Mouse (Mus musculus) midbrain, embryonic 10.5 days (tissue): ENCODE results near the gene Wdr86. TPM values are rescaled to one million over a fixed set of nuclear protein-coding genes. Genes with fewer than 3 reads are reported as not detected.
"Not testable (repeated sequence)": the region's sequence is repeated elsewhere in the genome, so short reads cannot be mapped to it uniquely, and the experiment has no call there.

Experiments
- DNase-seq: peaks from one replicate; pipeline ENCODE4 v3.0.0-alpha.2; 2017; ENCODE audit warnings: low spot score
- H3K27ac ChIP-seq: fragments of 300-500 bp; sonication (generic); replicated peaks from 2 replicates; pipeline ENCODE4 v1.5.1; 2016; ENCODE audit warnings: mild to moderate bottlenecking
- H3K27me3 ChIP-seq: fragments of 300-500 bp; sonication (generic); 2 replicates; pipeline ENCODE4 v1.6.1; 2016; ENCODE audit warnings: low read depth, mild to moderate bottlenecking; ENCODE audit not compliant: poor library complexity, severe bottlenecking
- H3K36me3 ChIP-seq: fragments of 300-500 bp; sonication (generic); 2 replicates; pipeline ENCODE4 v1.6.1; 2016; ENCODE audit warnings: mild to moderate bottlenecking, moderate library complexity
- H3K4me1 ChIP-seq: fragments of 300-500 bp; sonication (generic); 2 replicates; pipeline ENCODE4 v1.6.1; 2016
- H3K4me3 ChIP-seq: fragments of 300-500 bp; sonication (generic); 2 replicates; pipeline ENCODE4 v1.5.1; 2016; ENCODE audit warnings: mild to moderate bottlenecking, moderate library complexity
- H3K9me3 ChIP-seq: fragments of 300-500 bp; sonication (generic); replicated peaks from 2 replicates; pipeline ENCODE4 v1.6.1; 2016; ENCODE audit warnings: mild to moderate bottlenecking
- WGBS: fragments of 180-500 bp; shearing (Covaris S2); methylation state at CpG from one replicate; pipeline ENCODE4 v1.1.7; 2016; 5-methylcytosine and 5-hydroxymethylcytosine counted together
- polyA plus RNA-seq: library from polyadenylated mRNA; unstranded; fragments of >200 nt; fragmentation: Nextera tagmentation; extraction: Ambion mirVana; gene quantifications from 2 replicates; pipeline ENCODE4 v1.2.1, GENCODE M21; 2016

The Wdr86 gene
- polyA plus RNA-seq, 1 experiment from 2014 or later: 15.2 TPM

DNA sequence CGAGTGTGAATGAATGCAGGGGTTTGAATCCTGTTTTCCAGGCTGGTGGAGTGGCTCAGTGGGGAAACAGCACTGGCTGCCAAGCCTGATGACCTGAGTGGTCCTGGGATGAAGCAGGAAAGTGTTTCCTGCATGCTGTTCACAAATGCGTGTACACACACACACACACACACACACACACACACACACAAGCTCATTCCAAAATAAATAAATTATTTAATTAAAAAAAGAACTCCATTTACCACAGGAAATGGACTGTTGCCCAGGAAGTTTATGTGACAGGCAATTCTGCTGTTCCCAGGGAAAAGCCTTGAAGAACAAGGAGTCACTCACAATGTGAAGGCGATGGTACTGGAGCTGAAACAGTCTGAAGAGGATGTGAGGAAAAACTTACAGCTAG is 33.8 kb downstream of the Wdr86 start:
- DNase-seq: no peak
- Histone ChIP-seq H3K4me3 (no peak overlapping the region), H3K27me3 (no peaks in the 10 kb centered on the region), H3K4me1 (peaks cover 7% of the 10 kb centered on the region), H3K36me3 (peaks cover 95% of the 10 kb centered on the region), H3K9me3 (no peaks in the 10 kb centered on the region), H3K27ac (no peak overlapping the region)
- WGBS: 86% methylated on average over 3 of the region's 3 CpGs

DNA sequence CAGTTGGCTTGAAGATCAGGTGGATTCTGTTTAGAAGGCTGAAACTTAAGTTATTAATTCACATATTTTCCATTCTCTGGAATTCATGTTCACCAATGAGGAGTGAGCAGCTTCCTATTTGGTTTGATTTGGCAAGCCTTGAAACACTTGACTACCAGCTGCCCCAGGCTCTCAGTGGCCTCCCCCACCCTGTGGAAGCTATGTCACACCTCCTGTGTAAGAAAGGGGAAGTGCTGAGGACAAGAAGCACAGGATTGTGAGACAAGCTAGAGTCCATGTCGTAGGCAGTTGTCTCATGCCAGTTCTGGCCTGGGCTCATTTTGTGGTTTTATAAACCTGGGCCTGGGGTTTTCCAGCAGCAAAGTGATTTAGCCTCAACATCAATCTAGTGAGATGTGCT is 42.8 kb downstream of the Wdr86 start:
- H3K4me1 ChIP-seq: peaks cover 21% of the 10 kb centered on the region
- DNase-seq: no peak
- H3K9me3 ChIP-seq: no peaks in the 10 kb centered on the region
- H3K27me3 ChIP-seq: no peaks in the 10 kb centered on the region
- no peak overlapping the region for H3K4me3 ChIP-seq
- peaks cover 32% of the 10 kb centered on the region for H3K36me3 ChIP-seq
- 93% methylated on average over 1 of the region's 1 CpGs for WGBS
- no peak overlapping the region for H3K27ac ChIP-seq

GRCm38 (mm10) chr5:24686671-24687420 is 43.7 kb downstream of the Wdr86 start:
- H3K4me1 ChIP-seq: peaks cover 21% of the 10 kb centered on the region
- H3K27me3 ChIP-seq, H3K9me3 ChIP-seq, H3K27ac ChIP-seq, DNase-seq: not testable (repeated sequence)
- H3K36me3 ChIP-seq: peaks cover 24% of the 10 kb centered on the region
- WGBS: 76% methylated on average over 16 of the region's 16 CpGs
- H3K4me3 ChIP-seq: peak overlapping the region; percentile 93

DNA sequence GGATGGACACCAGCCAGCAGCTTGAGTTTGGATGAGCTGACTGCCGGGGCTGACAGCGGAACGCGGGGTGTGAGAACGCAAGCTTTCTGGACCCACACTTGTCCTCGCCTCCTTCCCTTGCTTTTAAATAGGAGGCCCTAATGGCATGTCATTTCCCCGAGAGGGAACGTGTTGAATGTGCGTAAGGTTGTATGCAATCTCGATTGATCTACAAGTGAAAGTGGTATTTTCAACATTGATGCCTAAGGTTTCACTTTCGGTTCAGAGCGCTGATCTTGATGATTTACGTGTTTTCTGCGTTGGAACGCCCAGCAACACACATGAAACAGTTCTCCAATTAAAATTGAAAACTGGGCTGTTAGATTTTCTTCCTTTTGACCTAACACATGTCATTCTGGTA is 44.4 kb downstream of the Wdr86 start:
- Histone ChIP-seq H3K27ac (peak overlapping the region; percentile 94), H3K27me3 (no peaks in the 10 kb centered on the region), H3K4me1 (peaks cover 21% of the 10 kb centered on the region), H3K9me3 (no peaks in the 10 kb centered on the region), H3K36me3 (peaks cover 18% of the 10 kb centered on the region), H3K4me3 (peak overlapping the region; percentile 93)
- under 1% methylated on average over 15 of the region's 15 CpGs for WGBS
- no peak for DNase-seq

GRCm38 (mm10) chr5:24685366-24686093 is 45.0 kb downstream of the Wdr86 start, which contains the start of gene Nub1:
Gene Nub1 (plus strand): TSS chr5:24685532.
- H3K27me3 ChIP-seq: no peaks in the 10 kb centered on the region
- no peaks in the 10 kb centered on the region for H3K9me3 ChIP-seq
- peak within 1 kb of the TSS; percentile 94 for H3K27ac ChIP-seq
- peak; percentile 100 for DNase-seq
- H3K4me3 ChIP-seq: peak within 1 kb of the TSS; percentile 93
- peaks cover 21% of the 10 kb centered on the region for H3K4me1 ChIP-seq
- under 1% methylated on average over 53 of the region's 53 CpGs for WGBS
- peaks cover 11% of the 10 kb centered on the region for H3K36me3 ChIP-seq

GRCm38 (mm10) chr5:24684578-24685365 is 45.8 kb downstream of the Wdr86 start:
- Histone ChIP-seq H3K27me3 (no peaks in the 10 kb centered on the region), H3K4me1 (peaks cover 21% of the 10 kb centered on the region), H3K4me3 (peak overlapping the region; percentile 93), H3K9me3 (no peaks in the 10 kb centered on the region), H3K27ac (peak overlapping the region; percentile 94), H3K36me3 (peaks cover 4% of the 10 kb centered on the region)
- DNase-seq: peak; percentile 24
- WGBS: 29% methylated on average over 16 of the region's 16 CpGs

- Histone ChIP-seq H3K27me3 (no peaks in the 10 kb centered on the region), H3K4me3 (no peak overlapping the region), H3K9me3 (no peaks in the 10 kb centered on the region; the same call in 1 of the 2 replicates), H3K27ac (no peak overlapping the region), H3K4me1 (peaks cover 14% of the 10 kb centered on the region), H3K36me3 (no peaks in the 10 kb centered on the region)
- 74% methylated on average over 1 of the region's 1 CpGs for WGBS
- no peak for DNase-seq
Observed at GRCm38 (mm10) chr5:24681436-24681835, 49.1 kb downstream of the Wdr86 start.

GRCm38 (mm10) chr5:24674238-24674637 is 56.3 kb downstream of the Wdr86 start:
- H3K27me3 ChIP-seq: no peaks in the 10 kb centered on the region
- DNase-seq: peak; percentile 65

More at GRCm38 (mm10) chr5:24674238-24674637, 56.3 kb downstream of the Wdr86 start:
- Histone ChIP-seq H3K27ac (no peak overlapping the region), H3K4me3 (no peak overlapping the region), H3K9me3 (no peaks in the 10 kb centered on the region; the same call in 1 of the 2 replicates), H3K4me1 (no peaks in the 10 kb centered on the region), H3K36me3 (no peaks in the 10 kb centered on the region)
- 46% methylated on average over 4 of the region's 4 CpGs for WGBS

Other genes with a start within 250 kb of the Wdr86 start
- gene Gbx1, start 203.5 kb downstream of the Wdr86 start, polyA plus RNA-seq: not detected in 2 replicates
- gene Asb10, start 189.7 kb downstream of the Wdr86 start, polyA plus RNA-seq: 0.06 and 0.15 TPM in 2 replicates
- gene 4931409K22Rik, start 173.9 kb downstream of the Wdr86 start, polyA plus RNA-seq: 0.05 TPM in 1 of 2 replicates, not detected in the other
- gene Abcf2, start 153.3 kb downstream of the Wdr86 start, polyA plus RNA-seq: 160 and 170 TPM in 2 replicates
- gene Chpf2, start 144.0 kb downstream of the Wdr86 start, polyA plus RNA-seq: 14.8 and 19.7 TPM in 2 replicates
- 32.4 and 44.8 TPM in 2 replicates for gene Smarcd3, start 106.3 kb downstream of the Wdr86 start, polyA plus RNA-seq
- 27.2 and 29.3 TPM in 2 replicates for gene Nub1, start 45.2 kb downstream of the Wdr86 start, polyA plus RNA-seq
- 1.1 TPM in 1 of 2 replicates, not detected in the other for gene Crygn, start 27.3 kb upstream of the Wdr86 start, polyA plus RNA-seq
- gene Rheb, start 111.9 kb upstream of the Wdr86 start, polyA plus RNA-seq: 179 and 183 TPM in 2 replicates